Mouse (Mus musculus): ENCODE measurements at regions not wholly inside any gene's neighbourhood (a gene's known extent, or its start where the extent isn't known, plus 50 kb on each side); places are given as distances from the start of the nearest gene placed in this dataset.

DNA sequence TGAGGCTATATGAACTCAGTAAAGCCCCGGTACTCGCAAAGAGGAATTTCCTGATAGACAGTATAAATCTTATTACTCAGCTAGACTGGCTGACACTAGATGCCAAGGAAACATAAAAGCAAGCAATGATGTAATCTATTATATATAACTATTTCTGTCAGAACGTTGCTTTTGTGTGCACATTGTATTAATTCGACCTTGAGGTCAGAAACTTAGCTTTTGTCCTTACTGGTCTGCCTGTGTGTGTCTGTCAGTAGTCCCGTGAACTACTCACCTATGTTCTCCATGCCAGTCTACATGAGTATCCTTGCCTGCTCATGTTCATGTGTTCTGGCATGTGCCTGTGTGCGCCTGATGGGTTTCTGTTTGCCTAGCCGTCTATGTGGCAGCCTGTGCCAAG, 70.5 kb downstream of the Tmx1 start:
- ATAC-seq (ENCODE audit: low FRiP score, low read depth) = no peak
- DNase-seq (ENCODE audit: low spot score) = no peak
- Histone ChIP-seq H3K27ac (replicated peaks; ENCODE audit: low read depth, low read length) (no peak overlapping the region), H3K27me3 (ENCODE audit: control insufficient read depth, insufficient read depth, low read length) (no peaks in the 10 kb centered on the region), H3K4me3 (replicated peaks; ENCODE audit: low read length) (no peak overlapping the region), H3K4me1 (ENCODE audit: control insufficient read depth, insufficient read depth, low read length) (no peaks in the 10 kb centered on the region), H3K9ac (ENCODE audit: low read depth, low read length, severe bottlenecking) (no peak overlapping the region), H3K9me3 (ENCODE audit: control insufficient read depth, low read length) (no peaks in the 10 kb centered on the region), H3K4me2 (replicated peaks; ENCODE audit: low read depth, low read length, severe bottlenecking) (no peak overlapping the region), H3K36me3 (ENCODE audit: control insufficient read depth, insufficient read depth, low read length) (no peaks in the 10 kb centered on the region)
- WGBS = 74% methylated on average over 7 of the region's 7 CpGs
- TF ChIP-seq POLR2A (IDR thresholded peaks at IDR 0.05; ENCODE audit: borderline replicate concordance, extremely low read depth, insufficient read depth, insufficient read length) = no peak

DNA sequence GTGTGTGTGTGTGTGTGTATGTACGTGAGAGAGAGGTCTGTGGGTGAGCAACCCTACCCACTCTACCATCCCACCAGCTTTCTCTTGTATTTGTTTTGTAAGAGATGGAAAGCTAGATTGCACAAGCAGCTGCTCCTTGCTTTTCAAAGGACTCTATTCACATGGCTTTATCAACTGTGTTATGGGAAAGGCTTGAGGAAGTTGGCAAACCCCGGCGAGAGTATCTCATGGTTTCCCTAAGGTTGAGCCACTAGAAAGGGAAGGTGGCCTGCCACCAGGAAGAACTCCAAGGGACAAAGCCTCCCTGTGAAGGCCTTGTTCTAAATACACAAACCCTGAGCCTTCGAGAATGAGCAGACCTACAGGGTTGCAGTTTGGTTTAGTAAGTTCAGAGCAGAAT, 71.8 kb downstream of the Tmx1 start:
- WGBS = 82% methylated on average over 4 of the region's 4 CpGs
- H3K36me3 ChIP-seq (ENCODE audit: control insufficient read depth, insufficient read depth, low read length) = no peaks in the 10 kb centered on the region
- H3K9ac ChIP-seq (ENCODE audit: low read depth, low read length, severe bottlenecking) = no peak overlapping the region
- H3K9me3 ChIP-seq (ENCODE audit: control insufficient read depth, low read length) = no peaks in the 10 kb centered on the region
- no peak for TF ChIP-seq POLR2A (IDR thresholded peaks at IDR 0.05; ENCODE audit: borderline replicate concordance, extremely low read depth, insufficient read depth, insufficient read length)
- no peak overlapping the region; the same call in 1 of the 2 replicates for H3K27ac ChIP-seq (replicated peaks; ENCODE audit: low read depth, low read length)
- no peaks in the 10 kb centered on the region for H3K27me3 ChIP-seq (ENCODE audit: control insufficient read depth, insufficient read depth, low read length)
- no peaks in the 10 kb centered on the region for H3K4me1 ChIP-seq (ENCODE audit: control insufficient read depth, insufficient read depth, low read length)
- no peak overlapping the region for H3K4me3 ChIP-seq (replicated peaks; ENCODE audit: low read length)
- ATAC-seq (ENCODE audit: low FRiP score, low read depth) (no peak), DNase-seq (ENCODE audit: low spot score) (no peak)
- H3K4me2 ChIP-seq (replicated peaks; ENCODE audit: low read depth, low read length, severe bottlenecking) = no peak overlapping the region

DNA sequence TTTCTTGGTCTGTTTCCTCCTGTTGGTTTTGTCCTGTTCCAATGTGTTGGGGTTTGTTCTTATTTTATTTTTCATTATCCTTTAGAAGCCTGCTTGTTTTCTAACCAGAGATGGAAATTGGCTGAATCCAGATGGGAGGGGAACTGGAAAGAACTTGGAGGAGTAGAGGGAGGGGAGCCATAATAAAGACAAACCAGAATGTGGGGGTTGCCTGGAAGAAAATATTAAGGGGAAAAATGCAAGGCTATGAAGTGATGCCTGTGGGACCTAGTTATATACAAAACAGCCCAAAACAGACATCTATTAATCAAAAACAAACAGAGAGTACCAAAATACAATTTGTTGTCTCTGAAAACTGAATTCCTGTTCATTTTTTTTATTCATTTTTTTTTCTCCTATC, 78.8 kb downstream of the Tmx1 start:
- Histone ChIP-seq H3K4me2 (replicated peaks; ENCODE audit: low read depth, low read length, severe bottlenecking) (no peak overlapping the region), H3K36me3 (ENCODE audit: control insufficient read depth, insufficient read depth, low read length) (no peaks in the 10 kb centered on the region), H3K4me1 (ENCODE audit: control insufficient read depth, insufficient read depth, low read length) (peaks cover 14% of the 10 kb centered on the region), H3K9ac (ENCODE audit: low read depth, low read length, severe bottlenecking) (no peak overlapping the region), H3K27ac (replicated peaks; ENCODE audit: low read depth, low read length) (no peak overlapping the region), H3K4me3 (replicated peaks; ENCODE audit: low read length) (no peak overlapping the region), H3K27me3 (ENCODE audit: control insufficient read depth, insufficient read depth, low read length) (no peaks in the 10 kb centered on the region), H3K9me3 (ENCODE audit: control insufficient read depth, low read length) (no peaks in the 10 kb centered on the region)
- ATAC-seq (ENCODE audit: low FRiP score, low read depth) (no peak), DNase-seq (ENCODE audit: low spot score) (no peak)
- no peak for TF ChIP-seq POLR2A (IDR thresholded peaks at IDR 0.05; ENCODE audit: borderline replicate concordance, extremely low read depth, insufficient read depth, insufficient read length)

DNA sequence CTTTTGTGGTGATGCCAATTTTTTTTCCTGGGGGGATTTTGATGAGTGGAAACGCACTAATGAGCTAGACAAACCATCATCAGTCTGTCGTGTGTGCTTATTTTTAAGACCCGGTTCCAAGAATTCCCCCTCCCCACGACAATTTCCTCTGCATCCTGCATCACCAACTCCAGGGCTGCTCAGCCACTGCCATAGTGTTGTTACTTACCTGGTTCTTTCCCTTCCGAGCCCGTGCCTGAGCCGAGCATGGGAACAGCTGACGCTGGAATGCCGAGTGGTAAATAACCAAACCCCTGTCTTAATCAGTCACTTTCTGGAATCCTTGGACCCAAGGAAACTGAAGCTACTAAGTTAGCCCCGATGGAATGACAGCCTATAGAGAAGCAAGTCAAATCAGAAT, 79.3 kb downstream of the Tmx1 start:
- no peaks in the 10 kb centered on the region for H3K9me3 ChIP-seq (ENCODE audit: control insufficient read depth, low read length)
- H3K9ac ChIP-seq (ENCODE audit: low read depth, low read length, severe bottlenecking) = no peak overlapping the region
- no peaks in the 10 kb centered on the region for H3K27me3 ChIP-seq (ENCODE audit: control insufficient read depth, insufficient read depth, low read length)
- peak overlapping the region; percentile 62 for H3K27ac ChIP-seq (replicated peaks; ENCODE audit: low read depth, low read length)
- ATAC-seq (ENCODE audit: low FRiP score, low read depth) = no peak; the same call in 1 of the 2 replicates
- no peak for TF ChIP-seq POLR2A (IDR thresholded peaks at IDR 0.05; ENCODE audit: borderline replicate concordance, extremely low read depth, insufficient read depth, insufficient read length)
- peaks cover 14% of the 10 kb centered on the region for H3K4me1 ChIP-seq (ENCODE audit: control insufficient read depth, insufficient read depth, low read length)
- H3K36me3 ChIP-seq (ENCODE audit: control insufficient read depth, insufficient read depth, low read length) = no peaks in the 10 kb centered on the region
- no peak for DNase-seq (ENCODE audit: low spot score)
- no peak overlapping the region for H3K4me3 ChIP-seq (replicated peaks; ENCODE audit: low read length)
- no peak overlapping the region for H3K4me2 ChIP-seq (replicated peaks; ENCODE audit: low read depth, low read length, severe bottlenecking)
- 43% methylated on average over 10 of the region's 10 CpGs for WGBS

DNA sequence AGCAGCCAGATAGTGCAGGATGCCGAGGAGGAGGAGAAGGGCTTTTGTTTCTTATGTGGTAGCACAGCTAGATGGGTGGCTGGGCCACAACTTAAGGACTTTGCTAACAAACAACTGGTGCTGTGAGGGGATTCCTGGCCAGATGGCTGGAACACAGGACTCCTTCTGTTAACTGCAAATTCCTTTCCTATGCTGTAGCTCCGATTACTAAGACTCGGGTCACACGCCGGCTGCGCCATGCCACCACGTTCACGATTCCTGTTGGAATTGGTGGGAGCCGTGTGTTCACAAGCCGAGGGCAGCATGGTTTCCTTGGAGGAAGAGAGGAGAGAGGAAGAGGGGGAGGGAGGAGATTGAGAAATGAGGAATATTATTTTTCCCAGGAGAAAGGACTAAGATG, 79.9 kb downstream of the Tmx1 start:
- H3K36me3 ChIP-seq (ENCODE audit: control insufficient read depth, insufficient read depth, low read length) = no peaks in the 10 kb centered on the region
- H3K27ac ChIP-seq (replicated peaks; ENCODE audit: low read depth, low read length) = peak overlapping the region; percentile 62
- ATAC-seq (ENCODE audit: low FRiP score, low read depth) (peak; percentile 84), DNase-seq (ENCODE audit: low spot score) (peak; percentile 73)
- no peak overlapping the region for H3K9ac ChIP-seq (ENCODE audit: low read depth, low read length, severe bottlenecking)
- no peaks in the 10 kb centered on the region for H3K27me3 ChIP-seq (ENCODE audit: control insufficient read depth, insufficient read depth, low read length)
- no peaks in the 10 kb centered on the region for H3K9me3 ChIP-seq (ENCODE audit: control insufficient read depth, low read length)
- 34% methylated on average over 10 of the region's 10 CpGs for WGBS
- H3K4me2 ChIP-seq (replicated peaks; ENCODE audit: low read depth, low read length, severe bottlenecking) = no peak overlapping the region
- peaks cover 14% of the 10 kb centered on the region for H3K4me1 ChIP-seq (ENCODE audit: control insufficient read depth, insufficient read depth, low read length)
- no peak overlapping the region for H3K4me3 ChIP-seq (replicated peaks; ENCODE audit: low read length)
- TF ChIP-seq POLR2A (IDR thresholded peaks at IDR 0.05; ENCODE audit: borderline replicate concordance, extremely low read depth, insufficient read depth, insufficient read length) = no peak

DNA sequence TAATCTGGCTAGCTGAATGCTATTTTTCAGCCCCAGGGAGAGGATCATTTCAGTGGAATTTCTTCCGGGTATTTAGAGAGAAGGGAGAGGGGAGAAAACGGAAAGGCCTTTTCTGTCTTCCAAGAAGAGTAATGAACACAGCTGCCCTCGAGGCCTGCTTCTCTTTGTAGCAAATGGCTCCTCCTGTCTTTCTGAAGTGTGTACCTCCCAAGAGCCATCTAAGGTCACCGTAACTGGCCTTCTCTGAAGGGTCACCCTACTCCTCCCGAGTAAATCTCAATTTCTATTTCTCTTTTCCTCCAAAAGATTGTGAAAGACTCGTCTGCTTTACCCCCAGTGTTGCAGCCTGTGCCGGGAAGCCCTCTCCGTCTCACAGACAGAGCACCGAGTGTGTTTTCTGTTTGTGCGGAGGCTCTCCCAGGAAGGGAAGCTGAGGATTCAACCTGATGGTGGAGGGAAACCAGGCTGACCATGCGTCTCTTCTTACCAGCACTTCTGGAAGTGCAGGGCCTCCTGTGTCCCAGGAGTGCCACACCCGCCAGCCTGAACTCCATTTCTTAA, 80.6 kb downstream of the Tmx1 start:
- no peak for DNase-seq (ENCODE audit: low spot score)
- Histone ChIP-seq H3K4me2 (replicated peaks; ENCODE audit: low read depth, low read length, severe bottlenecking) (no peak overlapping the region), H3K4me1 (ENCODE audit: control insufficient read depth, insufficient read depth, low read length) (peaks cover 14% of the 10 kb centered on the region), H3K9ac (ENCODE audit: low read depth, low read length, severe bottlenecking) (no peak overlapping the region), H3K36me3 (ENCODE audit: control insufficient read depth, insufficient read depth, low read length) (no peaks in the 10 kb centered on the region), H3K4me3 (replicated peaks; ENCODE audit: low read length) (no peak overlapping the region), H3K27ac (replicated peaks; ENCODE audit: low read depth, low read length) (peak overlapping the region; percentile 62), H3K9me3 (ENCODE audit: control insufficient read depth, low read length) (no peaks in the 10 kb centered on the region), H3K27me3 (ENCODE audit: control insufficient read depth, insufficient read depth, low read length) (no peaks in the 10 kb centered on the region)
- WGBS = 69% methylated on average over 12 of the region's 12 CpGs
- ATAC-seq (ENCODE audit: low FRiP score, low read depth) = peak; percentile 34; the same call in 1 of the 2 replicates
- no peak for TF ChIP-seq POLR2A (IDR thresholded peaks at IDR 0.05; ENCODE audit: borderline replicate concordance, extremely low read depth, insufficient read depth, insufficient read length)

All from limb, embryonic 14.5 days (tissue).